In genomic region chr13:52765508-52766181, GRCm38 (mm10) we compare ENCODE assay signal across 9 mouse cellular contexts.
DNase-seq lines count a peak whose midpoint lies in the region; ATAC-seq and TF ChIP-seq lines count a peak whose summit lies in the region.
"Had no signal": no experiment of that assay in that cellular context is flagged by ENCODE, and none has a peak within 500 bp of the region (broad histone marks: within the 10 kb centered on the region; RNA-seq: fewer than 3 reads in every experiment).

No protein-coding gene starts in this region.

- no peak for ATAC-seq in embryonic facial prominence, embryonic 13.5 days (ENCODE audit: insufficient number of reproducible peaks, insufficient read depth, low FRiP score, low TSS enrichment, low read depth)
- ATAC-seq in heart, embryonic 11.5 days (replicated peaks; ENCODE audit: insufficient number of reproducible peaks, low FRiP score, low TSS enrichment), result peak; percentile 50; the same call in 1 of the 2 replicates
- ATAC-seq in stomach, embryonic 14.5 days (ENCODE audit: insufficient number of reproducible peaks, insufficient read depth, low FRiP score, low read depth), result peak; percentile 61

- no peaks in the 10 kb centered on the region for H3K9me3 ChIP-seq in embryonic facial prominence, embryonic 13.5 days
- no peaks in the 10 kb centered on the region for H3K9me3 ChIP-seq in heart, embryonic 11.5 days (replicated peaks; ENCODE audit: control insufficient read depth, low read length)
- H3K9me3 ChIP-seq in stomach, embryonic 14.5 days (ENCODE audit: control insufficient read depth, low read depth, low read length), result no peaks in the 10 kb centered on the region

- H3K27me3 ChIP-seq in kidney, adult 2 months (replicated peaks; ENCODE audit: control insufficient read depth, insufficient read depth, low read length), result no peaks in the 10 kb centered on the region
- H3K27me3 ChIP-seq in embryonic facial prominence, embryonic 13.5 days, result no peaks in the 10 kb centered on the region
- H3K27me3 ChIP-seq in heart, embryonic 11.5 days (ENCODE audit: control insufficient read depth, insufficient read depth, low read length), result no peaks in the 10 kb centered on the region
- no peaks in the 10 kb centered on the region for H3K27me3 ChIP-seq in stomach, embryonic 14.5 days (ENCODE audit: control insufficient read depth, insufficient read depth, low read length)

- H3K4me1 ChIP-seq in kidney, adult 2 months (ENCODE audit: control insufficient read depth, insufficient read depth, low read length), result peaks cover 3% of the 10 kb centered on the region; the same call in 1 of the 2 replicates
- H3K4me1 ChIP-seq in embryonic facial prominence, embryonic 13.5 days, result peaks cover 25% of the 10 kb centered on the region
- H3K4me1 ChIP-seq in heart, embryonic 11.5 days (ENCODE audit: control insufficient read depth, insufficient read depth, low read length), result peaks cover 15% of the 10 kb centered on the region
- peaks cover 23% of the 10 kb centered on the region for H3K4me1 ChIP-seq in stomach, embryonic 14.5 days (ENCODE audit: control insufficient read depth, insufficient read depth, low read length)

- no peak for TF ChIP-seq POLR2A in kidney, adult 2 months (IDR thresholded peaks at IDR 0.05; ENCODE audit: low read depth, low read length)

- H3K36me3 ChIP-seq in kidney, adult 2 months (ENCODE audit: control insufficient read depth, insufficient read depth, low read length), result no peaks in the 10 kb centered on the region
- no peaks in the 10 kb centered on the region for H3K36me3 ChIP-seq in embryonic facial prominence, embryonic 13.5 days
- no peaks in the 10 kb centered on the region for H3K36me3 ChIP-seq in heart, embryonic 11.5 days (ENCODE audit: control insufficient read depth, insufficient read depth, low read length)
- H3K36me3 ChIP-seq in stomach, embryonic 14.5 days (ENCODE audit: control insufficient read depth, insufficient read depth, low read length), result no peaks in the 10 kb centered on the region
- H3K36me3 ChIP-seq: G1E had no signal

- H3K4me2 ChIP-seq in embryonic facial prominence, embryonic 13.5 days, result 0 out of 2 replicates have a peak overlapping the region, but pooled peaks have one; percentile 9
- H3K4me2 ChIP-seq in heart, embryonic 11.5 days, result peak overlapping the region; percentile 11
- H3K4me2 ChIP-seq in stomach, embryonic 14.5 days (replicated peaks; ENCODE audit: low read depth, low read length), result 0 out of 2 replicates have a peak overlapping the region, but pooled peaks have one; percentile 6

- H3K4me3 ChIP-seq in kidney, adult 2 months (ENCODE audit: insufficient read depth, low read depth, low read length), result no peak overlapping the region
- no peak overlapping the region for H3K4me3 ChIP-seq in embryonic facial prominence, embryonic 13.5 days
- no peak overlapping the region for H3K4me3 ChIP-seq in heart, embryonic 11.5 days (ENCODE audit: low read depth, low read length)
- no peak overlapping the region for H3K4me3 ChIP-seq in stomach, embryonic 14.5 days (ENCODE audit: low read depth, low read length)

- TF ChIP-seq CTCF in kidney, adult 2 months (conservative IDR thresholded peaks at IDR 0.05; ENCODE audit: insufficient read depth, insufficient read length, low read depth, low read length), result no peak

- DNase-seq in kidney, adult 2 months, result peak; percentile 14
- no peak for DNase-seq in kidney, adult 11 months
- DNase-seq in layer of hippocampus, adult 8-10 months (ENCODE audit: low spot score in 2 of 2), result peak; percentile 14 to 24
- DNase-seq in lung, postnatal 36 days, result peak; percentile 52
- no peak for DNase-seq in thymus, postnatal 14 days

- no peak overlapping the region for H3K27ac ChIP-seq in kidney, adult 2 months (ENCODE audit: insufficient read depth, low read depth, low read length)
- H3K27ac ChIP-seq in embryonic facial prominence, embryonic 13.5 days, result peak overlapping the region; percentile 60
- H3K27ac ChIP-seq in heart, embryonic 11.5 days (ENCODE audit: low read depth, low read length), result peak overlapping the region; percentile 87
- peak overlapping the region; percentile 72 for H3K27ac ChIP-seq in stomach, embryonic 14.5 days (ENCODE audit: low read length)

- H3K9ac ChIP-seq in embryonic facial prominence, embryonic 13.5 days, result peak overlapping the region; percentile 40; the same call in 1 of the 2 replicates
- H3K9ac ChIP-seq in heart, embryonic 11.5 days (ENCODE audit: low read depth, low read length), result peak overlapping the region; percentile 46; the same call in 1 of the 2 replicates
- H3K9ac ChIP-seq in stomach, embryonic 14.5 days (replicated peaks; ENCODE audit: low read depth, low read length), result no peak overlapping the region

- WGBS in kidney, adult 2 months, result 42% methylated on average over 13 of the region's 13 CpGs
- 19% methylated on average over 13 of the region's 13 CpGs for WGBS in embryonic facial prominence, embryonic 13.5 days
- WGBS in heart, embryonic 11.5 days (ENCODE audit: insufficient replicate concordance), result 17% methylated on average over 13 of the region's 13 CpGs
- 13% methylated on average over 13 of the region's 13 CpGs for WGBS in stomach, embryonic 14.5 days

Comparison
In these comparisons a context has a peak if more than half of its experiments do, and no peak if none do; other contexts are left out.
1. DNase-seq: peak in kidney, adult 2 months (single experiment), layer of hippocampus, adult 8-10 months (2 of 2) and lung, postnatal 36 days (single experiment); none in kidney, adult 11 months (single experiment) and thymus, postnatal 14 days (single experiment).
2. Peak in every context shown above with its lines, with median percentiles within 50 percentile points of each other: H3K4me2 ChIP-seq.